Mouse (Mus musculus): ENCODE data around the gene Klhl36. TPM values are rescaled to one million over a fixed set of nuclear protein-coding genes. Genes with fewer than 3 reads are reported as not detected.

Klhl36 gene
- polyA plus RNA-seq, 1 experiment from 2014 or later: 13.1 TPM

GRCm38 (mm10) chr8:119826982-119827381, 35.1 kb upstream of the Klhl36 start:
- Histone ChIP-seq H3K36me3 (peaks cover 5% of the 10 kb centered on the region; the same call in 1 of the 2 replicates), H3K4me1 (peaks cover 68% of the 10 kb centered on the region), H3K4me3 (no peak overlapping the region), H3K4me2 (replicated peaks) (no peak overlapping the region), H3K9me3 (no peaks in the 10 kb centered on the region), H3K27me3 (0 out of 2 replicates have a peak, but pooled peaks cover 3% of the 10 kb centered on the region), H3K9ac (replicated peaks) (no peak overlapping the region), H3K27ac (replicated peaks) (no peak overlapping the region)
- WGBS: 87% methylated on average over 5 of the region's 5 CpGs
- ATAC-seq (ENCODE audit: low FRiP score, low read depth): no peak

GRCm38 (mm10) chr8:119827721-119828153, 34.3 kb upstream of the Klhl36 start:
- Histone ChIP-seq H3K4me1 (peaks cover 76% of the 10 kb centered on the region), H3K36me3 (no peaks in the 10 kb centered on the region; the same call in 1 of the 2 replicates), H3K9ac (replicated peaks) (peak overlapping the region; percentile 4; the same call in 1 of the 2 replicates), H3K9me3 (no peaks in the 10 kb centered on the region), H3K27me3 (0 out of 2 replicates have a peak, but pooled peaks cover 3% of the 10 kb centered on the region), H3K27ac (replicated peaks) (peak overlapping the region; percentile 61), H3K4me2 (replicated peaks) (no peak overlapping the region), H3K4me3 (no peak overlapping the region)
- ATAC-seq (ENCODE audit: low FRiP score, low read depth): no peak
- WGBS: 29% methylated on average over 4 of the region's 4 CpGs

DNA sequence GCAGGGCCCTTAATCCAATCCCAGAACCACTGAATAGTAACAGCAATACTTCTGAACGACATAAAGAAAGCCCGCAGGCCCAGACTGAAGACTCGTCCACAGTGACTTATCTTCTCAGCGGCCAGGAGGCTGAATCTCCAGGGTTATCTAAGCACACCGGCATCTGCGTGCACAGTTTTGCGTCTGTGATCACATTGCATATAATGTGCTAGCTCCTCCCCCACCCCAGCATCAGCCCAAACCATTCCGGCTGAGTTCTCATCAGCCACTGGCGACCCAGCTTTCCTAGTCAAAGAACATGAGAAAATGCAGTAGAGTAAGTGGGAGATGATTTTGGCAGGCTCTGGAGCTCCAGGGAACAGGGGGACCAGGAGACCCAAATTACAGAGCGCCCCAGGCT, 33.1 kb upstream of the Klhl36 start:
- H3K4me1 ChIP-seq: peaks cover 86% of the 10 kb centered on the region
- H3K27me3 ChIP-seq: 0 out of 2 replicates have a peak, but pooled peaks cover 3% of the 10 kb centered on the region
- H3K9ac ChIP-seq (replicated peaks): no peak overlapping the region
- 0 out of 2 replicates have a peak overlapping the region, but pooled peaks have one; percentile 25 for H3K27ac ChIP-seq (replicated peaks)
- ATAC-seq (ENCODE audit: low FRiP score, low read depth): no peak
- 60% methylated on average over 10 of the region's 10 CpGs for WGBS
- no peak overlapping the region for H3K4me3 ChIP-seq
- H3K36me3 ChIP-seq: no peaks in the 10 kb centered on the region; the same call in 1 of the 2 replicates
- no peaks in the 10 kb centered on the region for H3K9me3 ChIP-seq
- no peak overlapping the region for H3K4me2 ChIP-seq (replicated peaks)

DNA sequence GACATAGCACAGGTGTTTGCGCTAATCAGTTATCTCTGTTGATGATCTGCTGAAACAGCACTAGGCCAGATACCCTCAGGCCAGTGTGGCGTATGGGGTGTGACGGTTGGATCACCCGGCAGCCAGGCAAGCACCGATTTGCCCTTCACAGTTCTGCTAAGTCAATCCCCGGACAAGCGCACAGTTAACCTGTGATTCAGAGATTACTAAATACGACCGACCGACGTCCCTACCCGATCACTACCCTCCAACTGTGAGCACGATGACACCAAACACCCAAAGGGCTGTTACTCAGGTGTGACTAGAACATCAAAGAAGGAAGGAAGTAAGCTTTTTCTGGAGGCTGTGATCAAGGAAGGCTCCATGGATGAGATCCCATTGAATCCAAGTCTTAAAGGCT, 32.6 kb upstream of the Klhl36 start:
- no peaks in the 10 kb centered on the region; the same call in 1 of the 2 replicates for H3K36me3 ChIP-seq
- H3K4me2 ChIP-seq (replicated peaks): no peak overlapping the region
- peaks cover 84% of the 10 kb centered on the region for H3K4me1 ChIP-seq
- ATAC-seq (ENCODE audit: low FRiP score, low read depth): no peak
- 0 out of 2 replicates have a peak overlapping the region, but pooled peaks have one; percentile 25 for H3K27ac ChIP-seq (replicated peaks)
- 91% methylated on average over 13 of the region's 13 CpGs for WGBS
- no peak overlapping the region for H3K4me3 ChIP-seq
- H3K27me3 ChIP-seq: 0 out of 2 replicates have a peak, but pooled peaks cover 3% of the 10 kb centered on the region
- H3K9ac ChIP-seq (replicated peaks): no peak overlapping the region; the same call in 1 of the 2 replicates
- no peaks in the 10 kb centered on the region for H3K9me3 ChIP-seq

- Histone ChIP-seq H3K4me2 (replicated peaks) (no peak overlapping the region), H3K9ac (replicated peaks) (no peak overlapping the region; the same call in 1 of the 2 replicates), H3K36me3 (no peaks in the 10 kb centered on the region; the same call in 1 of the 2 replicates), H3K27me3 (0 out of 2 replicates have a peak, but pooled peaks cover 3% of the 10 kb centered on the region), H3K27ac (replicated peaks) (peak overlapping the region; percentile 77; the same call in 1 of the 2 replicates), H3K4me3 (no peak overlapping the region), H3K9me3 (no peaks in the 10 kb centered on the region), H3K4me1 (peaks cover 80% of the 10 kb centered on the region)
- ATAC-seq (ENCODE audit: low FRiP score, low read depth): peak; percentile 25; the same call in 1 of the 2 replicates
- 55% methylated on average over 16 of the region's 16 CpGs for WGBS
Measured at GRCm38 (mm10) chr8:119829870-119830580, 32.0 kb upstream of the Klhl36 start.

GRCm38 (mm10) chr8:119830589-119830988, 31.5 kb upstream of the Klhl36 start:
- H3K9me3 ChIP-seq: no peaks in the 10 kb centered on the region
- H3K36me3 ChIP-seq: no peaks in the 10 kb centered on the region; the same call in 1 of the 2 replicates
- H3K4me2 ChIP-seq (replicated peaks): no peak overlapping the region
- no peak overlapping the region for H3K4me3 ChIP-seq
- peak overlapping the region; percentile 77; the same call in 1 of the 2 replicates for H3K27ac ChIP-seq (replicated peaks)
- peaks cover 79% of the 10 kb centered on the region for H3K4me1 ChIP-seq
- no peak for ATAC-seq (ENCODE audit: low FRiP score, low read depth)
- H3K9ac ChIP-seq (replicated peaks): no peak overlapping the region; the same call in 1 of the 2 replicates
- H3K27me3 ChIP-seq: 0 out of 2 replicates have a peak, but pooled peaks cover 3% of the 10 kb centered on the region
- 53% methylated on average over 7 of the region's 7 CpGs for WGBS

- Histone ChIP-seq H3K27ac (replicated peaks) (peak overlapping the region; percentile 77), H3K4me3 (no peak overlapping the region), H3K4me1 (peaks cover 86% of the 10 kb centered on the region), H3K9ac (replicated peaks) (no peak overlapping the region), H3K9me3 (no peaks in the 10 kb centered on the region), H3K4me2 (replicated peaks) (peak overlapping the region; percentile 27), H3K27me3 (0 out of 2 replicates have a peak, but pooled peaks cover 3% of the 10 kb centered on the region), H3K36me3 (no peaks in the 10 kb centered on the region)
- 41% methylated on average over 20 of the region's 20 CpGs for WGBS
- ATAC-seq (ENCODE audit: low FRiP score, low read depth): peak; percentile 70
Measured at GRCm38 (mm10) chr8:119831336-119831995, 30.6 kb upstream of the Klhl36 start.

GRCm38 (mm10) chr8:119832101-119832617, 29.9 kb upstream of the Klhl36 start:
- H3K4me1 ChIP-seq: peaks cover 86% of the 10 kb centered on the region
- H3K9me3 ChIP-seq: no peaks in the 10 kb centered on the region
- H3K4me2 ChIP-seq (replicated peaks): peak overlapping the region; percentile 27
- H3K36me3 ChIP-seq: no peaks in the 10 kb centered on the region
- H3K4me3 ChIP-seq: no peak overlapping the region
- no peaks in the 10 kb centered on the region for H3K27me3 ChIP-seq
- no peak overlapping the region for H3K9ac ChIP-seq (replicated peaks)
- 68% methylated on average over 7 of the region's 7 CpGs for WGBS
- peak overlapping the region; percentile 77 for H3K27ac ChIP-seq (replicated peaks)
- ATAC-seq (ENCODE audit: low FRiP score, low read depth): 0 out of 2 replicates have a peak, but pooled peaks have one; percentile 3

DNA sequence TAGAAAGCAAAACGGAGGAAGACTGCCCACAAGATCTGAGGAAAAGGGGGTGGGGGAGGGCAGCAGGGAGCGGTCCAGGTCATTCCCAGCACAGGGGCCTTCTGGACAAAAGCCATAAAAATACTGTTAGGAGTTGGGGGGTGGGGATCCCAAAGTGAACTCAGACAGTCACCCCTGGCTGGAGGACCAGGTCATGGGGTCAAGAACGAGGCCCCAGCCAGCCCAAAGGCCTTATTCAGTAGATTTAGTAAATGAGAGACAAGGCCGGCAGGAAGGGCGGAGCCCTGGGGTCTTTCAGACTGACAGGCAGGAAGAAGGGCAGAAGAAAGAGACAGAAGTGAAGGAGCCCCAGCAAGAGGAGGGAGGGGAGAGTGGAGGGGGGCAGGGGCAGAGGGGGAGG, 29.1 kb upstream of the Klhl36 start:
- ATAC-seq (ENCODE audit: low FRiP score, low read depth): no peak
- peak overlapping the region; percentile 30 for H3K4me2 ChIP-seq (replicated peaks)

GRCm38 (mm10) chr8:119834676-119835075, 27.4 kb upstream of the Klhl36 start:
- Histone ChIP-seq H3K36me3 (no peaks in the 10 kb centered on the region), H3K27ac (replicated peaks) (no peak overlapping the region), H3K27me3 (no peaks in the 10 kb centered on the region; the same call in 1 of the 2 replicates), H3K4me1 (peaks cover 86% of the 10 kb centered on the region), H3K9me3 (no peaks in the 10 kb centered on the region), H3K4me3 (no peak overlapping the region), H3K9ac (replicated peaks) (no peak overlapping the region), H3K4me2 (replicated peaks) (no peak overlapping the region)
- WGBS: 85% methylated on average over 6 of the region's 6 CpGs
- no peak for ATAC-seq (ENCODE audit: low FRiP score, low read depth)

More for the DNA sequence above, 29.1 kb upstream of the Klhl36 start:
- no peaks in the 10 kb centered on the region for H3K9me3 ChIP-seq
- H3K9ac ChIP-seq (replicated peaks): no peak overlapping the region; the same call in 1 of the 2 replicates
- no peak overlapping the region for H3K4me3 ChIP-seq
- H3K27me3 ChIP-seq: no peaks in the 10 kb centered on the region
- peak overlapping the region; percentile 77 for H3K27ac ChIP-seq (replicated peaks)
- no peaks in the 10 kb centered on the region for H3K36me3 ChIP-seq
- peaks cover 86% of the 10 kb centered on the region for H3K4me1 ChIP-seq
- 9% methylated on average over 5 of the region's 5 CpGs for WGBS

GRCm38 (mm10) chr8:119835270-119835669, 26.8 kb upstream of the Klhl36 start:
- Histone ChIP-seq H3K4me3 (no peak overlapping the region), H3K4me1 (peaks cover 83% of the 10 kb centered on the region), H3K27me3 (no peaks in the 10 kb centered on the region; the same call in 1 of the 2 replicates), H3K4me2 (replicated peaks) (no peak overlapping the region), H3K27ac (replicated peaks) (no peak overlapping the region), H3K36me3 (no peaks in the 10 kb centered on the region), H3K9ac (replicated peaks) (no peak overlapping the region), H3K9me3 (no peaks in the 10 kb centered on the region)
- ATAC-seq (ENCODE audit: low FRiP score, low read depth): no peak
- WGBS: 93% methylated on average over 5 of the region's 5 CpGs
